14 mouse cellular contexts compared by ENCODE assay signal in genomic region chr7:28849700-28850236, GRCm38 (mm10). TPM values are rescaled to one million over a fixed set of nuclear protein-coding genes. Genes with fewer than 3 reads are reported as not detected.
DNase-seq lines count a peak whose midpoint lies in the region; ATAC-seq and TF ChIP-seq lines count a peak whose summit lies in the region.
"Had no signal": no experiment of that assay in that cellular context is flagged by ENCODE, and none has a peak within 500 bp of the region (broad histone marks: within the 10 kb centered on the region; RNA-seq: fewer than 3 reads in every experiment).

No protein-coding gene starts in this region.

- H3K27ac ChIP-seq in kidney, embryonic 14.5 days (ENCODE audit: low read depth, low read length), result no peak overlapping the region
- peak overlapping the region; percentile 83 for H3K27ac ChIP-seq in limb, embryonic 15.5 days
- no peak overlapping the region for H3K27ac ChIP-seq in midbrain, embryonic 16.5 days (ENCODE audit: low read length)
- H3K27ac ChIP-seq: midbrain, embryonic 15.5 days; neural tube, embryonic 15.5 days had no signal

- H3K27me3 ChIP-seq in kidney, embryonic 14.5 days (ENCODE audit: control insufficient read depth, insufficient read depth, low read length), result no peaks in the 10 kb centered on the region
- no peaks in the 10 kb centered on the region for H3K27me3 ChIP-seq in Patski
- H3K27me3 ChIP-seq in limb, embryonic 15.5 days, result no peaks in the 10 kb centered on the region
- no peaks in the 10 kb centered on the region for H3K27me3 ChIP-seq in midbrain, embryonic 16.5 days (ENCODE audit: control insufficient read depth, insufficient read depth, low read depth, low read length)
- H3K27me3 ChIP-seq: CH12.LX; midbrain, embryonic 15.5 days; neural tube, embryonic 15.5 days had no signal

- no peak overlapping the region for H3K9ac ChIP-seq in kidney, embryonic 14.5 days (ENCODE audit: low read depth, low read length)
- H3K9ac ChIP-seq in limb, embryonic 15.5 days, result no peak overlapping the region
- no peak overlapping the region for H3K9ac ChIP-seq in midbrain, embryonic 16.5 days (ENCODE audit: low read depth, low read length)
- H3K9ac ChIP-seq: midbrain, embryonic 15.5 days; neural tube, embryonic 15.5 days had no signal

- 0 out of 2 replicates have a peak, but pooled peaks cover 2% of the 10 kb centered on the region for H3K9me3 ChIP-seq in kidney, embryonic 14.5 days (ENCODE audit: control insufficient read depth, low read length)
- no peaks in the 10 kb centered on the region for H3K9me3 ChIP-seq in limb, embryonic 15.5 days
- no peaks in the 10 kb centered on the region for H3K9me3 ChIP-seq in midbrain, embryonic 16.5 days (replicated peaks; ENCODE audit: control insufficient read depth, low read length, poor library complexity, severe bottlenecking)
- H3K9me3 ChIP-seq: midbrain, embryonic 15.5 days; neural tube, embryonic 15.5 days had no signal

- no peak for TF ChIP-seq CTCF in Patski (IDR thresholded peaks at IDR 0.05)

- 38% methylated on average over 1 of the region's 1 CpGs for WGBS in kidney, embryonic 14.5 days
- 12% methylated on average over 1 of the region's 1 CpGs for WGBS in limb, embryonic 15.5 days
- 45% methylated on average over 1 of the region's 1 CpGs for WGBS in midbrain, embryonic 16.5 days

- no peaks in the 10 kb centered on the region for H3K36me3 ChIP-seq in kidney, embryonic 14.5 days (ENCODE audit: control insufficient read depth, insufficient read depth, low read length)
- no peaks in the 10 kb centered on the region for H3K36me3 ChIP-seq in limb, embryonic 15.5 days
- H3K36me3 ChIP-seq in midbrain, embryonic 16.5 days (ENCODE audit: control insufficient read depth, insufficient read depth, low read length), result no peaks in the 10 kb centered on the region
- H3K36me3 ChIP-seq: midbrain, embryonic 15.5 days; neural tube, embryonic 15.5 days had no signal

- CTCF ChIA-PET in Patski (lab: Charles Lee), result interaction anchor here (1.4 to 1.9 kb wide), 2 partner anchors 10 to 18 kb away, joined by 5 to 7 read pairs; no protein-coding TSS in a partner anchor

- in situ Hi-C loops in Patski (cut with MboI; ENCODE audit: low pct_unique_long_range_greater_than_20kb), result no loop called here

- H3K4me2 ChIP-seq in kidney, embryonic 14.5 days (replicated peaks; ENCODE audit: low read depth, low read length), result no peak overlapping the region
- H3K4me2 ChIP-seq in limb, embryonic 15.5 days, result peak overlapping the region; percentile 14
- H3K4me2 ChIP-seq in midbrain, embryonic 16.5 days (ENCODE audit: low read length), result no peak overlapping the region
- H3K4me2 ChIP-seq: midbrain, embryonic 15.5 days; neural tube, embryonic 15.5 days had no signal

- ATAC-seq in kidney, embryonic 14.5 days (ENCODE audit: low FRiP score, low TSS enrichment), result 0 out of 2 replicates have a peak, but pooled peaks have one; percentile 39
- peak; percentile 67 for ATAC-seq in Patski
- ATAC-seq in erythroblast, adult 5-6 weeks (replicated peaks; ENCODE audit: low FRiP score, poor library complexity, severe bottlenecking), result peak; percentile 55
- peak; percentile 78 for ATAC-seq in limb, embryonic 15.5 days (ENCODE audit: insufficient number of reproducible peaks, low FRiP score, low TSS enrichment, low read depth)
- no peak for ATAC-seq in midbrain, embryonic 16.5 days
- ATAC-seq: midbrain, embryonic 15.5 days had no signal

- no peak overlapping the region for H3K4me3 ChIP-seq in kidney, embryonic 14.5 days (ENCODE audit: low read length)
- no peak overlapping the region for H3K4me3 ChIP-seq in limb, embryonic 15.5 days
- H3K4me3 ChIP-seq in midbrain, embryonic 16.5 days (ENCODE audit: low read depth, low read length), result no peak overlapping the region
- H3K4me3 ChIP-seq: erythroblast, embryonic 14.5 days; midbrain, embryonic 15.5 days; neural tube, embryonic 15.5 days had no signal

- POLR2A ChIA-PET in Patski (lab: Charles Lee), result no interaction called here

- no peak for DNase-seq in kidney, postnatal 25 days
- DNase-seq in Patski (ENCODE audit: low read depth, low spot score), result no peak
- no peak for DNase-seq in ovary, adult 18-20 months (ENCODE audit: low spot score)
- DNase-seq: cerebellum, adult 2 months; gastrocnemius, postnatal 10 days had no signal

- 0 out of 2 replicates have a peak, but pooled peaks cover 8% of the 10 kb centered on the region for H3K4me1 ChIP-seq in kidney, embryonic 14.5 days (ENCODE audit: control insufficient read depth, insufficient read depth, low read length)
- H3K4me1 ChIP-seq in limb, embryonic 15.5 days, result peaks cover 15% of the 10 kb centered on the region
- no peaks in the 10 kb centered on the region for H3K4me1 ChIP-seq in midbrain, embryonic 16.5 days (ENCODE audit: control insufficient read depth, insufficient read depth, low read length)
- H3K4me1 ChIP-seq: midbrain, embryonic 15.5 days; neural tube, embryonic 15.5 days had no signal

RNA-seq across cellular contexts. Expression of gene Lgals7, which starts 13.9 kb away (rescaled TPM):
- polyA plus RNA-seq in kidney, embryonic 14.5 days (2014; fragmentation: Nextera tagmentation; extraction: Ambion mirVana), result 1.1 and 4.0 TPM in 2 replicates
- polyA plus RNA-seq in Patski (2021), result 0.74 TPM
- total RNA-seq in erythroblast, adult 5-6 weeks (2015; ENCODE audit: low replicate concordance), result not detected in 2 replicates
- total RNA-seq in erythroblast, adult 5-6 weeks (2017; ENCODE audit: low replicate concordance), result not detected in 2 replicates
- 171 and 257 TPM in 2 replicates for polyA plus RNA-seq in limb, embryonic 15.5 days (2015; fragmentation: Nextera tagmentation; extraction: Ambion mirVana)
- polyA plus RNA-seq in midbrain, embryonic 16.5 days (2015; fragmentation: Nextera tagmentation; extraction: Ambion mirVana), result 6.7 and 10.3 TPM in 2 replicates
- total RNA-seq: CH12.LX; left cerebral cortex, postnatal 36 days had no signal
- polyA plus RNA-seq: cerebellum, adult 2 months; erythroblast, embryonic 14.5 days had no signal

RNA-seq across cellular contexts. Expression of gene Lgals4, which starts 16.1 kb away (rescaled TPM):
- polyA plus RNA-seq in kidney, embryonic 14.5 days (2014; fragmentation: Nextera tagmentation; extraction: Ambion mirVana), result 3.8 and 3.9 TPM in 2 replicates
- polyA plus RNA-seq in Patski (2021), result 4.1 TPM
- total RNA-seq in erythroblast, adult 5-6 weeks (2015; ENCODE audit: low replicate concordance), result 1.7 TPM in 1 of 2 replicates, not detected in the other
- total RNA-seq in erythroblast, adult 5-6 weeks (2017; ENCODE audit: low replicate concordance), result 2.4 TPM in 1 of 2 replicates, not detected in the other
- 11.6 and 13.8 TPM in 2 replicates for polyA plus RNA-seq in limb, embryonic 15.5 days (2015; fragmentation: Nextera tagmentation; extraction: Ambion mirVana)
- polyA plus RNA-seq in midbrain, embryonic 16.5 days (2015; fragmentation: Nextera tagmentation; extraction: Ambion mirVana), result 5.7 and 5.9 TPM in 2 replicates

RNA-seq across cellular contexts. Expression of gene Ech1, which starts 24.8 kb away (rescaled TPM):
- polyA plus RNA-seq in kidney, embryonic 14.5 days (2014; fragmentation: Nextera tagmentation; extraction: Ambion mirVana), result 134 and 150 TPM in 2 replicates
- 208 TPM for polyA plus RNA-seq in Patski (2021)
- 36.6 and 59.0 TPM in 2 replicates for total RNA-seq in erythroblast, adult 5-6 weeks (2015; ENCODE audit: low replicate concordance)
- 23.2 and 31.8 TPM in 2 replicates for total RNA-seq in erythroblast, adult 5-6 weeks (2017; ENCODE audit: low replicate concordance)
- polyA plus RNA-seq in limb, embryonic 15.5 days (2015; fragmentation: Nextera tagmentation; extraction: Ambion mirVana), result 217 and 232 TPM in 2 replicates
- 86.6 and 96.4 TPM in 2 replicates for polyA plus RNA-seq in midbrain, embryonic 16.5 days (2015; fragmentation: Nextera tagmentation; extraction: Ambion mirVana)

RNA-seq across cellular contexts. Expression of gene Capn12, which starts 31.5 kb away (rescaled TPM):
- 0.51 and 0.64 TPM in 2 replicates for polyA plus RNA-seq in kidney, embryonic 14.5 days (2014; fragmentation: Nextera tagmentation; extraction: Ambion mirVana)
- polyA plus RNA-seq in Patski (2021), result 0.06 TPM
- not detected in 2 replicates for total RNA-seq in erythroblast, adult 5-6 weeks (2015; ENCODE audit: low replicate concordance)
- total RNA-seq in erythroblast, adult 5-6 weeks (2017; ENCODE audit: low replicate concordance), result 0.26 and 0.42 TPM in 2 replicates
- polyA plus RNA-seq in limb, embryonic 15.5 days (2015; fragmentation: Nextera tagmentation; extraction: Ambion mirVana), result 0.97 and 1.3 TPM in 2 replicates
- 0.40 and 0.57 TPM in 2 replicates for polyA plus RNA-seq in midbrain, embryonic 16.5 days (2015; fragmentation: Nextera tagmentation; extraction: Ambion mirVana)
- polyA plus RNA-seq: erythroblast, embryonic 14.5 days had no signal

RNA-seq across cellular contexts. Expression of gene Hnrnpl, which starts 41.4 kb away (rescaled TPM):
- 283 and 322 TPM in 2 replicates for polyA plus RNA-seq in kidney, embryonic 14.5 days (2014; fragmentation: Nextera tagmentation; extraction: Ambion mirVana)
- 309 TPM for polyA plus RNA-seq in Patski (2021)
- 98.6 and 172 TPM in 2 replicates for total RNA-seq in erythroblast, adult 5-6 weeks (2015; ENCODE audit: low replicate concordance)
- 98.1 and 140 TPM in 2 replicates for total RNA-seq in erythroblast, adult 5-6 weeks (2017; ENCODE audit: low replicate concordance)
- 201 and 221 TPM in 2 replicates for polyA plus RNA-seq in limb, embryonic 15.5 days (2015; fragmentation: Nextera tagmentation; extraction: Ambion mirVana)
- polyA plus RNA-seq in midbrain, embryonic 16.5 days (2015; fragmentation: Nextera tagmentation; extraction: Ambion mirVana), result 134 and 152 TPM in 2 replicates

Comparison
In these comparisons a context has a peak if more than half of its experiments do, and no peak if none do; other contexts are left out.
1. RNA of gene Lgals7, which starts 13.9 kb away (polyA plus RNA-seq): 171 to 257 TPM in limb, embryonic 15.5 days; 6.7 to 10.3 TPM in midbrain, embryonic 16.5 days, 1.1 to 4.0 TPM in kidney, embryonic 14.5 days and 0.74 TPM in Patski (single experiment); every median in the first group is over 10 times any median in the second.